Mouse (Mus musculus): ENCODE data around the gene Chrdl1. TPM values are rescaled to one million over a fixed set of nuclear protein-coding genes. Genes with fewer than 3 reads are reported as not detected.

Gene Chrdl1
- total RNA-seq (2021), result 10 to 100 TPM; 13.9 to 17.6 TPM
- long read RNA-seq, experiment 1, full-length matches to known transcripts, result 5 of 20 reads
- long read RNA-seq, experiment 1, partial matches to known transcripts, result 7 of 20 reads
- long read RNA-seq, experiment 1, other reads (novel, unspliced or antisense), result 8 of 20 reads
- long read RNA-seq, experiment 2, full-length matches to known transcripts, result 15 of 23 reads
- long read RNA-seq, experiment 2, partial matches to known transcripts, result 4 of 23 reads
- long read RNA-seq, experiment 2, other reads (novel, unspliced or antisense), result 4 of 23 reads

DNA sequence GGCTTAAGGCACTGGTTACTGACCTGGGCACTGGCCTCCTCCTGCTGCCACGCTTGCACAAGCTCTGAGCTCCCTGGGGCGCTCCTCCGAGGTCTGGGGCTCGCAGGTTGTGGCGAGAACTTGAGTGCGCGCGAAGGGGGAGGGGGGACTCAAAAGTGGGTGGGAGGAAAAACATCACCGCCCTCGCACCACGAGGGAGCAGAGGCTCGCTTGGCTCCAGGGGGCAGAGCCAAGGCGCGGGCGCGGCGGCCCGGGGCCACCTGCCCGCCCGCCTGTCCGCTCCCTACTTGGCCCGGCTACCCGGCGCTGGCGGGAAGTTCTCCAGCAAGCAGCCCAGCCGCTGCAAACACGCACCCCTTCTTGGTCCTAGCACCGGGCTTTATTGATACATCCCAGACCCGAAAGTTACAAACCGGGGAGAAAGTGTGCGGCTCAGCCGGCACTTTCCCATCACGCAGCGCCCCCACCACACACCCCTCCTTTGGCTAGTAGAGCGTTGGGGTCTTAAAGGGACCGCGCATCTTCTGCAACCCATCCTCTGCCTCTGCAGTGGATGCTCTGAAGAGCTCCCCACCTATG lies at the start of gene Chrdl1:
Gene Chrdl1, minus strand, starts transcription at position 472 of the 579 bp plus-strand sequence.
- Histone ChIP-seq H3K27ac (no peak within 1 kb of the TSS), H3K4me3 (peak within 1 kb of the TSS; percentile 40)
- intact Hi-C loops (cut with DNase I), result no loop called here
- TF ChIP-seq CTCF (IDR thresholded peaks at IDR 0.05), result no peak
- peak in 1 of 2 experiments; percentile 6 for DNase-seq (ENCODE audit: extremely low spot score in 1 of 2, low spot score in 2 of 2)

DNA sequence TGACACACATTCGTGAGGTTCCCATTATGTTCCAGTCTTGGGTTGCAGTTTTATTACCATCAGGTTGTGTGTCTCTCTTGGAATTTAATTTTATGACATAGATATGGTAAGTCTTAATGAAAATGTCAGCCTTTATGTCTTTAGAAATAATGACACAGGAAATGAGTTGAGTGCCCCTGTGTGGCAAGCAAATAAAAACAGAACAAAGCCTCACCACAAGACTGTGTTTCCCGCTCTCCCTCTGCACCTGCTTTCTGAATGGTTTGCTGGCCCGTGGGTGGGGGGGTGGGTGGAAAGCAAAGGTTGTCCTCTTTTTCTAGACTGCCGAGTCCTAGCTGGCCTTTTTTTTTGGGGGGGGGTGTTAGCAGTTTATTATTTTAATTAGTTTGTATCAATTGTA lies 48.6 kb upstream of the Chrdl1 start:
- Histone ChIP-seq H3K27ac (no peak overlapping the region), H3K4me3 (no peak overlapping the region)
- TF ChIP-seq CTCF (IDR thresholded peaks at IDR 0.05), result no peak
- intact Hi-C loops (cut with DNase I), result loop anchor here (5.0 kb wide), 2 partner anchors 160 to 330 kb away; no protein-coding TSS in a partner anchor
- DNase-seq (ENCODE audit: extremely low spot score in 1 of 2, low spot score in 2 of 2), result no peak

DNA sequence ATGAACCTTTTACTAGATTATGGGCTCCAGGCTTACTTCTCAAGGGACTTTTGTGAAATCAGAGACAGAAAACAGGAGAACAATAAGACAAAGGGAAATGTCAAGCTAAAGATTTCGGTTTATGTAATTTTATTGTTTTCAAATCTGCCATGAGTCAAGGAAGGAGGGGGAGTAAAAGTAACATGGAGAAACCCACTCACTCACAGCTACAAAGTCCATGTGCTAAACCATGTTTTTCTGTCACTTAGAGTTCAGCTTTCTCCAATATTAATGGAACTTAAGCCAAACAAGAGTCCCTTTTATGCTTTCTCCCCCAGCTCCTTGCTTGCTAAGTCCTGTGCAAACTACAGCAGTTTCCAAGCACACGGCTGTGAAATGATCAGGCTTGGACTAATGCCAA lies 10.5 kb upstream of the Chrdl1 start:
- no peak for DNase-seq (ENCODE audit: extremely low spot score in 1 of 2, low spot score in 2 of 2)
- TF ChIP-seq CTCF (IDR thresholded peaks at IDR 0.05), result no peak
- no peak overlapping the region for H3K27ac ChIP-seq
- no peak overlapping the region for H3K4me3 ChIP-seq
- intact Hi-C loops (cut with DNase I), result no loop called here

DNA sequence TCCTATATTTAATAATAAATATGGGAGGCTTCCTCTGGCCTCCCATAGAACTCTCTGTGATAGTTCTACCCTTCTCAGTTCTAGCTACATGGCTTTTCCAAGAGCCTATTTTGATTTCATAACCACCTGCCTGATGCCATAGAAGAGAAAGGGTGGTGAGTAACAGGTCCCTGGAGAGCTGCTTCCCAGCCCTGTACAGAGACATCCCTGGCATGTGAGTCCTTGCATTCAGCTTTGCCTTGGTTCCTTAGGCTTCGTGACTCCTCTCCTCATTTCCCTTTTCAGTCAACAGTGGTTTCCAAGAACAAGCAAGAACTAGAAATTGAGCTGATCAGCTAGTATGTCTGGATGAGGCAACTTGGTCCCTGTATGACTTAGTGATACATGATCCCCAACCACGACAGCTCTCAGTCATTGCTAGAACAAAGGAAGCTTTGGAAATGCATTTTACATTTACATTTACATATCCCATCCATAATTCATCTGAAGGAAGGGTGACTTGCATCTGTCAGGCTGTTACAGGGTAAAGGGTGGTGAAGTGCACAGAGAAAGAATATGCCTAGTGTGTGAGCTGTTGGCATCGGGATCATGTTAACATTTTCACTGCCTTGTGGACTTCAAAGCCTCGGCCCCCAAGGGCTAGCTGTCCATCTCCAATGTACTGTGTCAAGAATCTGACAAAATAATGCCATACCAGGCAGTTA lies 27.7 kb downstream of the Chrdl1 start:
- no peak overlapping the region for H3K27ac ChIP-seq
- no peak for DNase-seq (ENCODE audit: extremely low spot score in 1 of 2, low spot score in 2 of 2)
- no peak overlapping the region for H3K4me3 ChIP-seq
- intact Hi-C loops (cut with DNase I), result no loop called here
- TF ChIP-seq CTCF (IDR thresholded peaks at IDR 0.05), result no peak

DNA sequence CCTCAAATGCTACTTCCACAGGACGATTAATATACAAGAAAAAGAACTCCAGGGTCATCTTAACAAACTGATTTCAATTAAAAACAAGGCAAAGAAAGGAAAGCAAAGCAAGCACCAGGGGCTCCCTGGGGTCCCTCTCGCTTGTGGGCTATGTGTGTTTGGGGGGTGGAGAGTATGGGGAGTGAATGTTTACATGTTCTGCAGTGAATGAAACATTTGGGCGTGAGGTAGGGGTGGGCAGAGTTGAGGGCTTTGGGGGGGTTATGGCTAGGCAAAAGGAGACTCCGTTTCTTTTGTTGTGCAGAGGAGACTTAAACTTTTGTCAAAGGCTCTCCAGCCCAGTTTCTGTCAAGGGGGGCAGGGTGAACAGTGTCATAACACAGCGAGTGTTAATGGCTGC lies 46.8 kb downstream of the Chrdl1 start:
- intact Hi-C loops (cut with DNase I), result no loop called here

DNA sequence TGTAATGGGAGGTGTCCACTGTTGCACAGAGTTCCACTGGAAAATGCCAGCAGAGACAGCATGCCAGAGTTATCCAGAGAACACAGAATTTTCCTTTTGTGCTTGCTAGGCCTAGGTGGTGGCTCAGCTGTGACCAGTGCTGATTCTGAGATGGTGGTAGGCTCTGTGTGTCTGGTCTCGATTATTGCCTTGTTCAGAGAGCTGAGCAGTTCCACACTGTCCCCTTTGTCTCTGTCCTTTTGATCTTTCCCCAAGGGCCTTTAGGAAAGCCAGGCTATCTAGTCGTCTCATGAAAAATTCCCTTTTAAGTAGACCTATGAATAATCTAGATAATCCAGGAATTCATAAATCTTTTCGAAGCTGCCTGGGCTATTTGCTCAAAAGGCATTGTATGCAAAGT lies 47.3 kb downstream of the Chrdl1 start:
- Histone ChIP-seq H3K4me3 (no peak overlapping the region), H3K27ac (no peak overlapping the region)
- intact Hi-C loops (cut with DNase I), result no loop called here
- no peak for TF ChIP-seq CTCF (IDR thresholded peaks at IDR 0.05)
- DNase-seq (ENCODE audit: extremely low spot score in 1 of 2, low spot score in 2 of 2), result no peak

More for the DNA sequence above, 46.8 kb downstream of the Chrdl1 start:
- no peak overlapping the region for H3K27ac ChIP-seq
- TF ChIP-seq CTCF (IDR thresholded peaks at IDR 0.05), result no peak
- DNase-seq (ENCODE audit: extremely low spot score in 1 of 2, low spot score in 2 of 2), result no peak
- H3K4me3 ChIP-seq, result no peak overlapping the region

DNA sequence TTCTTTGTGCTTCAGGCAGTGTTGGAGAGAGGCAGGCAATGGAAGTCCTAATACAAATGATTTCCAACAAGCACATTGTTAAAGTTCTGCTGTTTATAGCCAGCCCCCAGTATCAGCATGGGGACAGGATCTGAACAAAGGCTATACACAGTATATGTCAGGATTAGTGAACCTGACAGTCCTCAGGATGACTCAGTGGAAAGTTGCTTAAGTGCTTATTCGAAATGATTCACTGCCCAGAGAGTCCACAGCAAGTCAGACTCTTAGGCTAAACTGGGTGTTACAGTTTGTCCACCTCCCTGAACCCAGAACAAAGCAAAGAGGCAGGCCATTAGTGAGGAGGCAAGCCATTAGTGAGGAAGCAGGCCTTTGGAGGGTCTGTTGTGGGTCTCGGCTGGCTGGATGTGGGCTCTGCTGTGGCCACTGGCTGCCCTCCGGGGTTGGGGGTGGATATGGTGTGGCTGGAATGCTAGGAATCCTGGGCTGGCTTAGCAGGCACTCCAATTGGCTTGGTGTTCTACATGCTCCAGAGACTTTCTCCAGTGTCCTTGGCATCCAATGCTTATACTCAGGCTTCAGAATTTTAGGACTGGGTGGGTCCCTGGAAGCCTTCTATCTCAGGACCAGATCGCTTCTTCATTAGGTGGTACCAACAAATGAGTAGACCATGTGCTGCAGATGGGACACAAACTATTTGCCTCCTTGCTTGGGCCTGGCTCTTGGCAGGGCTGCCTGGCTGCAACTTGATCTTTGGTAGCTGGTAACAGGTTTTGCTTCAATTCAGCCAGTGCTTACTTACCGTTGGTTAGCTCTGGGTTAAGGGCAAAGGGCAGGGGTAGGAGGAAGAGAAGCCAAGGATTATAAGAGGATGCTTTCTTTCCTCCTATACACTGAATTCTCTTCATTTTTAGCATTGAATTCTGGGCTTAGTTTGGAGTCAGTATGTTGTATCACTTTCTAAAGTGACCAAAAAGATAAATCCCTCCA lies 49.3 kb downstream of the Chrdl1 start:
- TF ChIP-seq CTCF (IDR thresholded peaks at IDR 0.05), result no peak
- no peak overlapping the region for H3K4me3 ChIP-seq
- no peak overlapping the region for H3K27ac ChIP-seq
- DNase-seq (ENCODE audit: extremely low spot score in 1 of 2, low spot score in 2 of 2), result no peak
- intact Hi-C loops (cut with DNase I), result no loop called here

DNA sequence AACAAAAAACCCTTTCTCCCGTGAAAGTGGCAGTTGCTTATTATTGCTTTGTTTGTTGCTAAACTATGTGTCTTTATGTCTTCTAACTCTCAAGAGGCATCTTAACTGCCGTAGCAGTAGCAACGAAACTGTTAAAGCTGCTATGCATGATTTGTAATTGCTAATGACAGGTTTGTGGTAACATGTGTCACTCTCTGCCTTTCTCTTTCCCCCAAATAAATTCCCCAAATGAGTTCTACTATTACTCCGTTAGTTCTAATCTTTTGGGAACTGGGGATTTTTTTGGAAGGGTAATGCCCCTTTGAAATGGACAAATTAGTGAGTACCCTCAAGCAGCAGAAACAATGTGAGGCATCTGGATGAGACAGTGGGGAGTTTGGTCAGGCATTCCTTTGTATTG lies 55.9 kb downstream of the Chrdl1 start:
- H3K4me3 ChIP-seq, result no peak overlapping the region
- H3K27ac ChIP-seq, result no peak overlapping the region
- no peak for DNase-seq (ENCODE audit: extremely low spot score in 1 of 2, low spot score in 2 of 2)
- intact Hi-C loops (cut with DNase I), result no loop called here
- TF ChIP-seq CTCF (IDR thresholded peaks at IDR 0.05), result no peak

DNA sequence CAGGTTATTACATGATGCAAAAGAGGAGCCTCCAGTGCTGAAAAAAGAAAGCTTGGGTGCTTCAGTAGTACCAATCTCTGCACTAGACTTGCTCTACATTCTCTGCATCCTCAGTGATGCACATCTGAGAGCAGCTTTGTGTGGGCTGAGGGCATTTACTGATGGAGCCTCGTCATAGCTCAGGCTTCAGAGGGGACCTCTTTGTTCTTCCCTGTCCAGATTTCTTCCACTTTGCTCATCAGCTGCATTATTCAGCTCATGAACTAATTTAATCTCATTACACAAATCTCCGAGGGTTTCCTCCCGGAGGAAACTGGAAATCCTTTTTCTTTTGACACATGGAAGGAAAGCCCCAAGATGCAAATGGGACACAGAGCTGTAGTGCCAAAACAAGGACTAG lies 56.5 kb downstream of the Chrdl1 start:
- Histone ChIP-seq H3K27ac (no peak overlapping the region), H3K4me3 (no peak overlapping the region)
- intact Hi-C loops (cut with DNase I), result no loop called here
- TF ChIP-seq CTCF (IDR thresholded peaks at IDR 0.05), result no peak
- DNase-seq (ENCODE audit: extremely low spot score in 1 of 2, low spot score in 2 of 2), result no peak

DNA sequence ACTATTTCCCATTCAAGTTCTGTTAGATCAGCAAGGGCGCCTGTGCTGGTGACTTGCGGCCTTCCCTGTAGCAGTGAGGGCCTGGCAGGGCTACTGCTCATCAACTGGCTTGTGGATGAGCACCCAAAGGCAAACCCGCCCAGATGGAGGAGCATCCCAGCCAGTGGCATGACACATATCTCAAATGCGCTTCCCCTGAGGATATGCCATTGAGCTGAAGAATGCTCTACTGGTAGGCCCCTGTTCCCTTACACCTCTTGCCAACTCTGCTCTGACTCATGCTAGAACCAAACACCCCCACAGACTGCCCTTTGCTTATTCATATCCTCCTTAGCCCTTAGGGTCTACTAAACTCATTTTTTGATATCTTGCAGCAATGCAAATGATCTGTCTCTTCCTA lies 57.4 kb downstream of the Chrdl1 start:
- no peak for DNase-seq (ENCODE audit: extremely low spot score in 1 of 2, low spot score in 2 of 2)
- no peak overlapping the region for H3K4me3 ChIP-seq
- no peak overlapping the region for H3K27ac ChIP-seq
- intact Hi-C loops (cut with DNase I), result no loop called here
- no peak for TF ChIP-seq CTCF (IDR thresholded peaks at IDR 0.05)

DNA sequence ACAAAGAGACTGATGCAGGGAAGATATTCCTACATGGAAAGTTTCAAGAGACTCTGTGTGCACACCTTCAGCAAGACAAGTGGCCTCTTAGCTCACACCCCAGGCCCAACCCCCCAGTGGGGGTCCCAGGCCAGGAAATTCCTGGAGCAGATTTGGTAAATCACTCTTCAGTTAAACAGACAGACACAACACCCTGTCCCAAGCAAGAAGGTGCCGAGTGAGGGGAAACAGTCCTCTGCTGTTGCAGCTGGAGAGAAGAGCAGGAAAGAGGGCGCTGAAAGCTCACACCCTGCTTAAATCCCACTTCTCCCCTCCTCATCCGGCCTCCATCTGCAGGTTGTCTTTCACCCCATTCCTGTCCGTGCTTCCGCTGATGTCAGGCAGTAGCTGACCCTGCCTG lies 58.2 kb downstream of the Chrdl1 start:
- intact Hi-C loops (cut with DNase I), result no loop called here
- TF ChIP-seq CTCF (IDR thresholded peaks at IDR 0.05), result no peak
- no peak overlapping the region for H3K27ac ChIP-seq
- DNase-seq (ENCODE audit: extremely low spot score in 1 of 2, low spot score in 2 of 2), result no peak
- H3K4me3 ChIP-seq, result no peak overlapping the region

Data from left cerebral cortex, adult 2 months (tissue).